Mouse (Mus musculus): ENCODE measurements around the gene Olfr27. TPM values are rescaled to one million over a fixed set of nuclear protein-coding genes. Genes with fewer than 3 reads are reported as not detected.

The Olfr27 gene
- total RNA-seq (2014; rRNA removed) (not detected in 2 replicates), polyA plus RNA-seq (2012; rRNA removed) (not detected in 2 replicates)

GRCm38 (mm10) chr9:39127831-39128230 lies at the start of gene Olfr27:
Olfr27 (plus strand) TSS chr9:39128131.
- Histone ChIP-seq H3K27ac (replicated peaks; ENCODE audit: insufficient read depth, low read depth, low read length) (no peak within 1 kb of the TSS), H3K36me3 (ENCODE audit: control insufficient read depth, insufficient read depth, low read length) (no peaks in the 10 kb centered on the region), H3K4me3 (ENCODE audit: insufficient read depth, low read depth, low read length) (no peak within 1 kb of the TSS), H3K79me2 (ENCODE audit: control insufficient read depth, insufficient read depth, low read length) (no peaks in the 10 kb centered on the region), H3K9ac (ENCODE audit: low read depth, low read length) (no peak within 1 kb of the TSS), H3K4me1 (ENCODE audit: control insufficient read depth, insufficient read depth, low read length) (no peaks in the 10 kb centered on the region), H3K27me3 (ENCODE audit: control insufficient read depth, insufficient read depth, low read length) (no peaks in the 10 kb centered on the region)
- DNase-seq (ENCODE audit: extremely low read depth, low read depth, low spot score), result no peak
- TF ChIP-seq POLR2A (IDR thresholded peaks at IDR 0.05; ENCODE audit: extremely low read depth, insufficient read depth, low read length), result no peak

GRCm38 (mm10) chr9:39078787-39079186 lies 49.1 kb upstream of the Olfr27 start, which contains the start of gene Olfr938:
Olfr938 (minus strand) TSS chr9:39078887.
- Histone ChIP-seq H3K27me3 (ENCODE audit: control insufficient read depth, insufficient read depth, low read length) (no peaks in the 10 kb centered on the region), H3K4me3 (ENCODE audit: insufficient read depth, low read depth, low read length) (no peak within 1 kb of the TSS), H3K36me3 (ENCODE audit: control insufficient read depth, insufficient read depth, low read length) (no peaks in the 10 kb centered on the region), H3K27ac (replicated peaks; ENCODE audit: insufficient read depth, low read depth, low read length) (no peak within 1 kb of the TSS), H3K79me2 (ENCODE audit: control insufficient read depth, insufficient read depth, low read length) (no peaks in the 10 kb centered on the region), H3K4me1 (ENCODE audit: control insufficient read depth, insufficient read depth, low read length) (no peaks in the 10 kb centered on the region), H3K9ac (ENCODE audit: low read depth, low read length) (no peak within 1 kb of the TSS)
- no peak for DNase-seq (ENCODE audit: extremely low read depth, low read depth, low spot score)
- TF ChIP-seq POLR2A (IDR thresholded peaks at IDR 0.05; ENCODE audit: extremely low read depth, insufficient read depth, low read length) (no peak), CTCF (IDR thresholded peaks at IDR 0.05; ENCODE audit: low read depth, low read length) (no peak)
- 75% methylated on average over 2 of the region's 2 CpGs for WGBS

GRCm38 (mm10) chr9:39127326-39127725 lies 605 bp upstream of the Olfr27 start:
- H3K4me3 ChIP-seq (ENCODE audit: insufficient read depth, low read depth, low read length), result no peak overlapping the region
- H3K36me3 ChIP-seq (ENCODE audit: control insufficient read depth, insufficient read depth, low read length), result no peaks in the 10 kb centered on the region
- H3K27ac ChIP-seq (replicated peaks; ENCODE audit: insufficient read depth, low read depth, low read length), result no peak overlapping the region
- DNase-seq (ENCODE audit: extremely low read depth, low read depth, low spot score), result no peak
- H3K4me1 ChIP-seq (ENCODE audit: control insufficient read depth, insufficient read depth, low read length), result no peaks in the 10 kb centered on the region
- no peak overlapping the region for H3K9ac ChIP-seq (ENCODE audit: low read depth, low read length)
- no peak for TF ChIP-seq POLR2A (IDR thresholded peaks at IDR 0.05; ENCODE audit: extremely low read depth, insufficient read depth, low read length)
- 66% methylated on average over 1 of the region's 1 CpGs for WGBS
- H3K79me2 ChIP-seq (ENCODE audit: control insufficient read depth, insufficient read depth, low read length), result no peaks in the 10 kb centered on the region
- H3K27me3 ChIP-seq (ENCODE audit: control insufficient read depth, insufficient read depth, low read length), result no peaks in the 10 kb centered on the region

- no peak for DNase-seq (ENCODE audit: extremely low read depth, low read depth, low spot score)
- Histone ChIP-seq H3K9ac (ENCODE audit: low read depth, low read length) (no peak overlapping the region), H3K4me1 (ENCODE audit: control insufficient read depth, insufficient read depth, low read length) (no peaks in the 10 kb centered on the region), H3K4me3 (ENCODE audit: insufficient read depth, low read depth, low read length) (no peak overlapping the region), H3K27me3 (ENCODE audit: control insufficient read depth, insufficient read depth, low read length) (no peaks in the 10 kb centered on the region), H3K27ac (replicated peaks; ENCODE audit: insufficient read depth, low read depth, low read length) (no peak overlapping the region), H3K36me3 (ENCODE audit: control insufficient read depth, insufficient read depth, low read length) (no peaks in the 10 kb centered on the region), H3K79me2 (ENCODE audit: control insufficient read depth, insufficient read depth, low read length) (no peaks in the 10 kb centered on the region)
- TF ChIP-seq CTCF (IDR thresholded peaks at IDR 0.05; ENCODE audit: low read depth, low read length) (no peak), POLR2A (IDR thresholded peaks at IDR 0.05; ENCODE audit: extremely low read depth, insufficient read depth, low read length) (no peak)
- WGBS, result 44% methylated on average over 1 of the region's 1 CpGs
Observed at GRCm38 (mm10) chr9:39152401-39152800, 24.5 kb downstream of the Olfr27 start.

- Histone ChIP-seq H3K27ac (replicated peaks; ENCODE audit: insufficient read depth, low read depth, low read length) (no peak within 1 kb of the TSS), H3K9ac (ENCODE audit: low read depth, low read length) (no peak within 1 kb of the TSS), H3K36me3 (ENCODE audit: control insufficient read depth, insufficient read depth, low read length) (no peaks in the 10 kb centered on the region), H3K79me2 (ENCODE audit: control insufficient read depth, insufficient read depth, low read length) (no peaks in the 10 kb centered on the region), H3K27me3 (ENCODE audit: control insufficient read depth, insufficient read depth, low read length) (no peaks in the 10 kb centered on the region), H3K4me1 (ENCODE audit: control insufficient read depth, insufficient read depth, low read length) (no peaks in the 10 kb centered on the region), H3K4me3 (ENCODE audit: insufficient read depth, low read depth, low read length) (no peak within 1 kb of the TSS)
- WGBS, result 91% methylated on average over 5 of the region's 5 CpGs
- DNase-seq (ENCODE audit: extremely low read depth, low read depth, low spot score), result no peak
- TF ChIP-seq POLR2A (IDR thresholded peaks at IDR 0.05; ENCODE audit: extremely low read depth, insufficient read depth, low read length), result no peak
Observed at GRCm38 (mm10) chr9:39166004-39166403, 38.1 kb downstream of the Olfr27 start, which contains the start of gene Olfr943. Olfr943 (plus strand) TSS chr9:39166304.

Other genes with a start within 250 kb of the Olfr27 start
- gene Olfr930, start 198.3 kb upstream of the Olfr27 start, total RNA-seq (2014; rRNA removed), result not detected in 2 replicates
- gene Olfr930, start 198.3 kb upstream of the Olfr27 start, polyA plus RNA-seq (2012; rRNA removed), result not detected in 2 replicates
- gene Olfr933, start 155.8 kb upstream of the Olfr27 start, total RNA-seq (2014; rRNA removed), result not detected in 2 replicates
- not detected in 2 replicates for gene Olfr933, start 155.8 kb upstream of the Olfr27 start, polyA plus RNA-seq (2012; rRNA removed)
- not detected in 2 replicates for gene Olfr934, start 139.8 kb upstream of the Olfr27 start, total RNA-seq (2014; rRNA removed)
- gene Olfr934, start 139.8 kb upstream of the Olfr27 start, polyA plus RNA-seq (2012; rRNA removed), result not detected in 2 replicates
- not detected in 2 replicates for gene Olfr935, start 128.4 kb upstream of the Olfr27 start, total RNA-seq (2014; rRNA removed)
- not detected in 2 replicates for gene Olfr935, start 128.4 kb upstream of the Olfr27 start, polyA plus RNA-seq (2012; rRNA removed)
- not detected in 2 replicates for gene Olfr146, start 104.8 kb upstream of the Olfr27 start, total RNA-seq (2014; rRNA removed)
- gene Olfr146, start 104.8 kb upstream of the Olfr27 start, polyA plus RNA-seq (2012; rRNA removed), result not detected in 2 replicates
- gene Olfr937, start 63.2 kb upstream of the Olfr27 start, total RNA-seq (2014; rRNA removed), result not detected in 2 replicates
- gene Olfr937, start 63.2 kb upstream of the Olfr27 start, polyA plus RNA-seq (2012; rRNA removed), result not detected in 2 replicates
- not detected in 2 replicates for gene Olfr938, start 49.2 kb upstream of the Olfr27 start, total RNA-seq (2014; rRNA removed)
- gene Olfr938, start 49.2 kb upstream of the Olfr27 start, polyA plus RNA-seq (2012; rRNA removed), result not detected in 2 replicates
- not detected in 2 replicates for gene Olfr943, start 38.2 kb downstream of the Olfr27 start, total RNA-seq (2014; rRNA removed)
- not detected in 2 replicates for gene Olfr943, start 38.2 kb downstream of the Olfr27 start, polyA plus RNA-seq (2012; rRNA removed)
- not detected in 2 replicates for gene Olfr944, start 73.8 kb downstream of the Olfr27 start, total RNA-seq (2014; rRNA removed)
- not detected in 2 replicates for gene Olfr944, start 73.8 kb downstream of the Olfr27 start, polyA plus RNA-seq (2012; rRNA removed)
- not detected in 2 replicates for gene Olfr1537, start 121.9 kb downstream of the Olfr27 start, total RNA-seq (2014; rRNA removed)
- gene Olfr1537, start 121.9 kb downstream of the Olfr27 start, polyA plus RNA-seq (2012; rRNA removed), result not detected in 2 replicates
- gene Olfr945, start 148.7 kb downstream of the Olfr27 start, total RNA-seq (2014; rRNA removed), result not detected in 2 replicates
- not detected in 2 replicates for gene Olfr945, start 148.7 kb downstream of the Olfr27 start, polyA plus RNA-seq (2012; rRNA removed)
- gene Olfr948, start 197.9 kb downstream of the Olfr27 start, total RNA-seq (2014; rRNA removed), result not detected in 2 replicates
- gene Olfr948, start 197.9 kb downstream of the Olfr27 start, polyA plus RNA-seq (2012; rRNA removed), result not detected in 2 replicates